Mouse (Mus musculus) CH12.LX (cell line): ENCODE measurements around the gene Cfap126. TPM values are rescaled to one million over a fixed set of nuclear protein-coding genes. Genes with fewer than 3 reads are reported as not detected.
A peak's percentile ranks its signal among the peaks of the same experiment; 100 is the strongest.

ENCODE experiments used
- DNase-seq: peaks from one replicate; pipeline ENCODE4 v3.0.0-alpha.2; 2013; ENCODE audit errors: extremely low read depth
- H3K27ac ChIP-seq: 2 replicates; pipeline ENCODE4 v1.5.1; 2012; ENCODE audit warnings: low read depth, mild to moderate bottlenecking, control low read depth, moderate library complexity; ENCODE audit not compliant: insufficient read depth
- H3K27me3 ChIP-seq: replicated peaks from 2 replicates; pipeline ENCODE3; 2012; ENCODE audit warnings: inconsistent platforms
- H3K36me3 ChIP-seq, 2 experiments: replicated peaks in 1 of 2; 2 replicates each; pipeline versions ENCODE3 to v1.6.1; 2012; ENCODE audit warnings: inconsistent platforms in 1 of 2, low read length in 1 of 2, mild to moderate bottlenecking in 1 of 2, mixed read lengths in 1 of 2, moderate library complexity in 1 of 2; ENCODE audit not compliant: control insufficient read depth in 1 of 2, insufficient read depth in 1 of 2
- H3K4me1 ChIP-seq, 2 experiments: 2 replicates each; pipeline ENCODE4 v1.6.1; 2012; ENCODE audit warnings: inconsistent platforms in 1 of 2, moderate library complexity in 1 of 2; ENCODE audit not compliant: insufficient read depth in 2 of 2, control insufficient read depth in 1 of 2
- H3K4me2 ChIP-seq: 2 replicates; pipeline ENCODE4 v1.6.1; 2012; ENCODE audit warnings: low read depth, mild to moderate bottlenecking, control low read depth; ENCODE audit not compliant: poor library complexity, insufficient read depth, severe bottlenecking
- H3K4me3 ChIP-seq, 3 experiments: fragments of 150-350 bp in 1 of 3; sonication (generic) in 1 of 3; replicated peaks in 1 of 3; 2 replicates each; pipeline versions ENCODE3 to v1.5.1; 2011 to 2012; ENCODE audit warnings: low read depth in 2 of 3, low read length in 2 of 3, mild to moderate bottlenecking in 2 of 3, moderate library complexity in 2 of 3, control low read depth in 1 of 3, improper control_type of control experiment in 1 of 3, inconsistent platforms in 1 of 3, mixed read lengths in 1 of 3; ENCODE audit not compliant: poor library complexity in 1 of 3
- H3K79me2 ChIP-seq: replicated peaks from 2 replicates; pipeline ENCODE4 v1.6.1; 2012; ENCODE audit warnings: mild to moderate bottlenecking, moderate library complexity; ENCODE audit not compliant: control insufficient read depth, poor library complexity, insufficient read depth, severe bottlenecking; ENCODE audit errors: extremely low read depth
- H3K9ac ChIP-seq: 2 replicates; pipeline ENCODE4 v1.6.1; 2012; ENCODE audit warnings: low read depth, mild to moderate bottlenecking, control low read depth, moderate library complexity; ENCODE audit not compliant: insufficient read depth
- H3K9me3 ChIP-seq: replicated peaks from 2 replicates; pipeline ENCODE3; 2012; ENCODE audit warnings: low read length, inconsistent platforms, mixed read lengths
- BHLHE40 ChIP-seq: IDR thresholded peaks from 2 replicates; pipeline ENCODE4 v1.6.1; 2011; ENCODE audit warnings: mild to moderate bottlenecking, low read depth, low read length, improper control_type of control experiment
- CHD1 ChIP-seq: IDR thresholded peaks from 2 replicates; pipeline ENCODE4 v1.6.1; 2012; ENCODE audit warnings: low read depth, low read length, improper control_type of control experiment, inconsistent platforms
- CHD2 ChIP-seq: IDR thresholded peaks from 2 replicates; pipeline ENCODE4 v1.6.1; 2011; ENCODE audit warnings: low read length, improper control_type of control experiment
- CTCF ChIP-seq, 2 experiments: IDR thresholded peaks in 1 of 2; conservative IDR thresholded peaks in 1 of 2; 2 replicates each; pipeline ENCODE4 v1.5.1; 2011 to 2012; ENCODE audit warnings: low read depth in 2 of 2, low read length in 2 of 2, improper control_type of control experiment in 1 of 2, inconsistent platforms in 1 of 2, mild to moderate bottlenecking in 1 of 2, moderate library complexity in 1 of 2
- E2F4 ChIP-seq: IDR thresholded peaks from 2 replicates; pipeline ENCODE4 v1.6.1; 2011; ENCODE audit warnings: low read depth, low read length, improper control_type of control experiment; ENCODE audit not compliant: insufficient replicate concordance
- ELF1 ChIP-seq: IDR thresholded peaks from 2 replicates; pipeline ENCODE4 v1.6.1; 2014; ENCODE audit warnings: low read depth, mild to moderate bottlenecking, inconsistent platforms, low read length, improper control_type of control experiment
- EP300 ChIP-seq: IDR thresholded peaks from 2 replicates; pipeline ENCODE4 v1.6.1; 2011; ENCODE audit warnings: low read length, improper control_type of control experiment
- ETS1 ChIP-seq: conservative IDR thresholded peaks from 2 replicates; pipeline ENCODE4 v1.6.1; 2012; ENCODE audit warnings: low read depth, mild to moderate bottlenecking, inconsistent platforms, low read length, improper control_type of control experiment, moderate library complexity
- GABPA ChIP-seq: IDR thresholded peaks from 2 replicates; pipeline ENCODE4 v1.6.1; 2012; ENCODE audit warnings: low read depth, low read length, improper control_type of control experiment, inconsistent platforms; ENCODE audit not compliant: insufficient replicate concordance
- HCFC1 ChIP-seq: IDR thresholded peaks from 2 replicates; pipeline ENCODE4 v1.6.1; 2012; ENCODE audit warnings: low read depth, mild to moderate bottlenecking, inconsistent platforms, low read length, improper control_type of control experiment
- IRF4 ChIP-seq: IDR thresholded peaks from 2 replicates; pipeline ENCODE4 v1.6.1; 2014; ENCODE audit warnings: low read depth, mild to moderate bottlenecking, inconsistent platforms, low read length, improper control_type of control experiment
- JUN ChIP-seq: IDR thresholded peaks from 2 replicates; pipeline ENCODE4 v1.6.1; 2011; ENCODE audit warnings: low read depth, mild to moderate bottlenecking, low read length, improper control_type of control experiment, moderate library complexity; ENCODE audit not compliant: insufficient read depth
- JUND ChIP-seq: conservative IDR thresholded peaks from 2 replicates; pipeline ENCODE4 v1.6.1; 2011; ENCODE audit warnings: low read depth, low read length, improper control_type of control experiment
- KAT2A ChIP-seq: IDR thresholded peaks from 2 replicates; pipeline ENCODE4 v1.6.1; 2012; ENCODE audit warnings: low read length, improper control_type of control experiment, inconsistent platforms; ENCODE audit not compliant: insufficient replicate concordance
- MAFK ChIP-seq: IDR thresholded peaks from 2 replicates; pipeline ENCODE4 v1.6.1; 2011; ENCODE audit warnings: low read length, improper control_type of control experiment; ENCODE audit not compliant: insufficient replicate concordance
- MAX ChIP-seq: IDR thresholded peaks from 2 replicates; pipeline ENCODE4 v1.6.1; 2011; ENCODE audit warnings: low read length, improper control_type of control experiment
- MAZ ChIP-seq: IDR thresholded peaks from 2 replicates; pipeline ENCODE4 v1.6.1; 2012; ENCODE audit warnings: low read depth, mild to moderate bottlenecking, inconsistent platforms, low read length, improper control_type of control experiment, moderate library complexity
- MEF2A ChIP-seq: IDR thresholded peaks from 2 replicates; pipeline ENCODE4 v1.6.1; 2014; ENCODE audit warnings: low read depth, mild to moderate bottlenecking, inconsistent platforms, low read length, improper control_type of control experiment, borderline replicate concordance
- MXI1 ChIP-seq: IDR thresholded peaks from 2 replicates; pipeline ENCODE4 v1.6.1; 2011; ENCODE audit warnings: mild to moderate bottlenecking, low read depth, low read length, improper control_type of control experiment
- MYC ChIP-seq: IDR thresholded peaks from 2 replicates; pipeline ENCODE4 v1.6.1; 2011; ENCODE audit warnings: low read depth, mild to moderate bottlenecking, improper control_type of control experiment, low read length
- NELFE ChIP-seq: IDR thresholded peaks from 2 replicates; pipeline ENCODE4 v1.6.1; 2011; ENCODE audit warnings: low read depth, low read length, improper control_type of control experiment
- NRF1 ChIP-seq: IDR thresholded peaks from 2 replicates; pipeline ENCODE4 v1.6.1; 2014; ENCODE audit warnings: low read depth, mild to moderate bottlenecking, inconsistent platforms, low read length, improper control_type of control experiment, moderate library complexity
- PAX5 ChIP-seq: IDR thresholded peaks from 2 replicates; pipeline ENCODE4 v1.6.1; 2012; ENCODE audit warnings: low read length, inconsistent platforms, mixed read lengths
- POLR2A ChIP-seq: IDR thresholded peaks from 2 replicates; pipeline ENCODE4 v1.6.1; 2011; ENCODE audit warnings: low read depth, mild to moderate bottlenecking, improper control_type of control experiment, low read length
- POLR2AphosphoS2 ChIP-seq: IDR thresholded peaks from 2 replicates; pipeline ENCODE4 v1.6.1; 2011; ENCODE audit warnings: low read depth, low read length, improper control_type of control experiment
- RAD21 ChIP-seq: IDR thresholded peaks from 2 replicates; pipeline ENCODE4 v1.6.1; 2011; ENCODE audit warnings: low read depth, mild to moderate bottlenecking, low read length, improper control_type of control experiment, moderate library complexity
- SIN3A ChIP-seq: IDR thresholded peaks from 2 replicates; pipeline ENCODE4 v1.6.1; 2012; ENCODE audit warnings: low read length, improper control_type of control experiment, inconsistent platforms
- SMC3 ChIP-seq: IDR thresholded peaks from 2 replicates; pipeline ENCODE4 v1.6.1; 2011; ENCODE audit warnings: low read depth, low read length, improper control_type of control experiment
- TBP ChIP-seq: conservative IDR thresholded peaks from 2 replicates; pipeline ENCODE4 v1.6.1; 2011; ENCODE audit warnings: low read depth, low read length, improper control_type of control experiment
- TCF12 ChIP-seq: IDR thresholded peaks from 2 replicates; pipeline ENCODE4 v1.6.1; 2014; ENCODE audit warnings: low read depth, mild to moderate bottlenecking, inconsistent platforms, low read length, improper control_type of control experiment
- UBTF ChIP-seq: IDR thresholded peaks from 2 replicates; pipeline ENCODE4 v1.6.1; 2012; ENCODE audit warnings: low read depth, mild to moderate bottlenecking, inconsistent platforms, low read length, improper control_type of control experiment, moderate library complexity
- USF1 ChIP-seq: IDR thresholded peaks from 2 replicates; pipeline ENCODE4 v1.6.1; 2014; ENCODE audit warnings: low read depth, mild to moderate bottlenecking, inconsistent platforms, low read length, improper control_type of control experiment
- USF2 ChIP-seq: conservative IDR thresholded peaks from 2 replicates; pipeline ENCODE4 v1.6.1; 2011; ENCODE audit warnings: low read depth, low read length, improper control_type of control experiment
- ZC3H11A ChIP-seq: IDR thresholded peaks from 2 replicates; pipeline ENCODE4 v1.6.1; 2012; ENCODE audit warnings: low read depth, mild to moderate bottlenecking, inconsistent platforms, low read length, improper control_type of control experiment
- ZKSCAN1 ChIP-seq: IDR thresholded peaks from 2 replicates; pipeline ENCODE4 v1.6.1; 2012; ENCODE audit warnings: low read depth, inconsistent platforms, low read length, improper control_type of control experiment, borderline replicate concordance
- ZMIZ1 ChIP-seq: IDR thresholded peaks from 2 replicates; pipeline ENCODE4 v1.6.1; 2012; ENCODE audit warnings: low read depth, mild to moderate bottlenecking, inconsistent platforms, low read length, improper control_type of control experiment
- ZNF384 ChIP-seq: IDR thresholded peaks from 2 replicates; pipeline ENCODE4 v1.6.1; 2012; ENCODE audit warnings: low read depth, low read length, improper control_type of control experiment, inconsistent platforms
- dilution Hi-C: fragments of 300-500 bp; cut with MboI; formaldehyde crosslinking; loops from 2 replicates; pipeline ENCODE4 v1.14.3; 2020; ENCODE audit warnings: low sequenced_read_pairs; ENCODE audit not compliant: extremely low pct_unique_long_range_greater_than_20kb, extremely low pct_ligation_motif_present
- in situ Hi-C: fragments of 300-500 bp; cut with MboI; formaldehyde crosslinking; loops from 3 replicates; pipeline ENCODE4 v1.14.3; 2019; ENCODE audit warnings: low sequenced_read_pairs, low pct_ligation_motif_present, low pct_unique_long_range_greater_than_20kb, mixed read lengths
- polyA plus RNA-seq: library from polyadenylated mRNA; unstranded; fragments of >175 nt; gene quantifications from 2 replicates; pipeline ENCODE4 v1.2.1, GENCODE M21; 2012; ENCODE audit warnings: low read depth; ENCODE audit not compliant: insufficient read length
- total RNA-seq, 2 experiments: library from RNA; depleted of rRNA; stranded (reverse); fragments of 300-350 nt in 1 of 2; fragments of >200 nt in 1 of 2; gene quantifications; 2 replicates each; pipeline ENCODE4 v1.2.3; 2012 to 2014

Cfap126 gene
- total and polyA plus RNA-seq, 3 experiments, result 0.79 to 3.4 (median 2.0) TPM

- Histone ChIP-seq H3K36me3 (no peaks in the 10 kb centered on the region), H3K4me1 (peaks cover 0 to 12% of the 10 kb centered on the region in 2 experiments; a peak in 2 of 4 replicates), H3K27me3 (no peaks in the 10 kb centered on the region), H3K79me2 (no peaks in the 10 kb centered on the region), H3K27ac (no peak overlapping the region; the same call in 1 of the 2 replicates), H3K9me3 (peaks cover 5% of the 10 kb centered on the region), H3K4me3 (peak overlapping the region; percentile 66 to 86 (median 70)), H3K9ac (peak overlapping the region; percentile 45; the same call in 1 of the 2 replicates), H3K4me2 (peak overlapping the region; percentile 92)
- dilution Hi-C loops, result no loop called here
- in situ Hi-C loops, result loop anchor here (5.0 to 10.0 kb wide), 2 partner anchors 60 to 372 kb away; no protein-coding TSS in a partner anchor
- TF ChIP-seq SIN3A (no peak), GABPA (no peak), ZNF384 (no peak), CHD2 (no peak), HCFC1 (no peak), NRF1 (no peak; the same call in 1 of the 2 replicates), E2F4 (0 out of 2 replicates have a peak, but pooled peaks have one; percentile 45), RAD21 (no peak), PAX5 (no peak), ELF1 (peak; percentile 94), BHLHE40 (no peak), POLR2AphosphoS2 (no peak), IRF4 (peak; percentile 27; the same call in 1 of the 2 replicates), MEF2A (peak; percentile 19; the same call in 1 of the 2 replicates), ZKSCAN1 (no peak), ZMIZ1 (no peak), JUND (no peak), MAX (no peak), USF2 (no peak), KAT2A (peak; percentile 74; the same call in 1 of the 2 replicates), TCF12 (no peak), SMC3 (no peak), ZC3H11A (no peak), MAFK (peak; percentile 76), MXI1 (no peak), EP300 (no peak), POLR2A (no peak), UBTF (no peak), MYC (no peak), JUN (no peak), TBP (peak; percentile 99), MAZ (no peak), USF1 (no peak), ETS1 (no peak), NELFE (no peak), CTCF (conservative IDR thresholded peaks at IDR 0.05 in 1 of 2, IDR thresholded peaks at IDR 0.05 in 1 of 2; ENCODE audit: low read depth in 2 of 2, low read length in 2 of 2) (no peak), CHD1 (no peak)
- DNase-seq, result peak; percentile 90
Measured at GRCm38 (mm10) chr1:171102547-171103177, 11.1 kb upstream of the Cfap126 start.
